Mouse (Mus musculus): ENCODE results near the gene Emc9. TPM values are rescaled to one million over a fixed set of nuclear protein-coding genes. Genes with fewer than 3 reads are reported as not detected.

Emc9 gene
- polyA plus RNA-seq, 1 experiment from 2014 or later, result 3.7 TPM

GRCm38 (mm10) chr14:55605743-55606459 lies 20.8 kb upstream of the Emc9 start:
- no peak for ATAC-seq (ENCODE audit: insufficient number of reproducible peaks, insufficient read depth, low FRiP score, low TSS enrichment, low read depth)
- Histone ChIP-seq H3K4me3 (replicated peaks) (no peak overlapping the region), H3K9me3 (no peaks in the 10 kb centered on the region), H3K27me3 (no peaks in the 10 kb centered on the region), H3K9ac (replicated peaks) (no peak overlapping the region), H3K4me1 (replicated peaks) (peaks cover 6% of the 10 kb centered on the region), H3K4me2 (no peak overlapping the region), H3K27ac (no peak overlapping the region), H3K36me3 (peaks cover 75% of the 10 kb centered on the region)
- 91% methylated on average over 16 of the region's 16 CpGs for WGBS

DNA sequence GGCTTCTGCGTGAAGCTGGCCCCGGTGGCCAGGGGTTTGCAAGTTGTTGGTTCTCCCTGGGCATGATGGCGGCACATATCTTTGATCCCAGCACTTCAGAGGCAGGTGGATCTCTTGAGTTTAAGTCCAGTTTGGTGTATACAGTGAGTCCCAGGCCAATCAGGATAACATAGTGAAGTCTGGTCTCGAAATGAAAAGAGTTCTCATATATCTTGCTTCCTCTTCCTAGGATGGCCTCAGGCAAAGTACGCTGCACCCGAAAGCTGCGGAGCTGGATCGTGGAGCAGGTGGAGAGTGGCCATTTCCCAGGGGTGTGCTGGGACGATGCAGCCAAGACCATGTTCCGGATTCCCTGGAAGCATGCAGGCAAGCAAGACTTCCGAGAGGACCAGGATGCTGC lies 19.7 kb upstream of the Emc9 start:
- no peaks in the 10 kb centered on the region for H3K9me3 ChIP-seq
- peaks cover 82% of the 10 kb centered on the region for H3K36me3 ChIP-seq
- H3K4me2 ChIP-seq, result peak overlapping the region; percentile 57; the same call in 1 of the 2 replicates
- 87% methylated on average over 11 of the region's 11 CpGs for WGBS
- no peak overlapping the region for H3K27ac ChIP-seq
- H3K27me3 ChIP-seq, result no peaks in the 10 kb centered on the region
- no peak for ATAC-seq (ENCODE audit: insufficient number of reproducible peaks, insufficient read depth, low FRiP score, low TSS enrichment, low read depth)
- no peak overlapping the region for H3K4me3 ChIP-seq (replicated peaks)
- H3K4me1 ChIP-seq (replicated peaks), result peaks cover 6% of the 10 kb centered on the region
- no peak overlapping the region for H3K9ac ChIP-seq (replicated peaks)

DNA sequence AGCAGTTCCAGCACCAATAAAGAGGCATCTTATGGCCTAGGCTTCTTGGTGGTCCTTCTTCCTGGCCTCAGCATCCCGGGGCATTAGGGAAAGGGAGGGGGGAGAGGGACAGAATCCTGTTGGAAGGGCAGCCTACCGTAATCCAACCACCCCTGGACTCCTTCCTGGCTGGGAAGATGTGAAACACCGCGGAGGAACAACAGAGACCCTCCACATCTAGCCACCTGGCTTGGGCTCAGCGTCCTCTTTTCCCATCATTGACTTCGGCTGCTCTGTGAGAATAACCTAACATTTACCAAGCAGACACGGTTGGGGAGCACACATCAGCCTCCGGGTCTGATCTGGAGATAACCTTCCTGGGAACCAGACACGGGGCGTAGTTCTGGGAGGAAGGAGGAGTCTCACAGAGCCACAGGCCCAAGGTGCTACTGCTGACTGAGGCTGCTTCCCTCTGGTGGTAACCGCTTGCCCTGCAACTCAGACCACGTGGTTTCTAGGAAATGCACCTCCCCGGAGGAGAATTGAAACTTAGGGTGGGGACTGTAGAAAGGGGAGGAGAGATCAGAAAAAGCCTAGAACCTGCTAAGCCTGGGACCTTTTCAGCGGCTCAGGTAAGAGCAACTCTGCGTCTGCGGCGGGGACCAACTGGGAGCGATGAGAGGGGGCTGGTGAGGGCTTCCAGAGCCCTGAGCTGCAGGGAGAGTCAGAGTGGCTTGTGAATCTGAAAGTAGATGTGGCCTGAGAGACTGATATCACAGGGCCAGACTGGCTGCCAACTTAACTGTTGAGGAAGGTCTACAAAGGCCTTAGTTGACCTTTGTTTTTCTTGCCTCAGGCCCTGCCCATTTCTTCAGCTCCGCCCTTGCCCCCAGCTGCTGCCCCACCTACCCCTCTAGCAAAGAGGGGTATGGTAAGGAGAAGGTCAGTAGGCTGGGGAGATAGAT lies 18.8 kb upstream of the Emc9 start:
- peak; percentile 87 for ATAC-seq (ENCODE audit: insufficient number of reproducible peaks, insufficient read depth, low FRiP score, low TSS enrichment, low read depth)
- peaks cover 82% of the 10 kb centered on the region for H3K36me3 ChIP-seq

DNA sequence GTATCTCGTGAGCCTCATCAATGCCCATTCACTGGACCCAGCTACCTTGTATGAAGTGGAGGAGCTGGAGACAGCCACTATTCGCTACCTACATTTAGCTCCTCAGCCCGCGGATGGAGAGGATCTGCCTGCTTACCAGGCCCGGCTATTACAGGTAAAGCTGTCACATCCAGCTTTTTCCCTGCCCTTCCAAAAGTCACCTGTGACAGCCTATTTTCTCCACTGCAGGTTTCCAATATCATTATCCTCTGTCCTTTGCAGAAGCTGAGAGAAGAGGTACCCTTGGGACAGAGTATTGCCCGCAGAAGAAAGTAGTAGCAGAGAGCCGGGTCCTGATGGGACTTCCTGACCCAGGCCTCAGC lies 18.1 kb upstream of the Emc9 start, which contains the start of gene Irf9:
TSS of gene Irf9 (plus strand) at position 301 of the 362 bp plus-strand sequence.
- peak within 1 kb of the TSS; percentile 33 for H3K4me3 ChIP-seq (replicated peaks)
- WGBS, result 86% methylated on average over 7 of the region's 7 CpGs
- no peak for ATAC-seq (ENCODE audit: insufficient number of reproducible peaks, insufficient read depth, low FRiP score, low TSS enrichment, low read depth)
- H3K27me3 ChIP-seq, result no peaks in the 10 kb centered on the region
- peak within 1 kb of the TSS; percentile 59 for H3K27ac ChIP-seq
- peak within 1 kb of the TSS; percentile 57 for H3K4me2 ChIP-seq
- peaks cover 82% of the 10 kb centered on the region for H3K36me3 ChIP-seq
- peak within 1 kb of the TSS; percentile 56 for H3K9ac ChIP-seq (replicated peaks)
- peaks cover 6% of the 10 kb centered on the region for H3K4me1 ChIP-seq (replicated peaks)
- H3K9me3 ChIP-seq, result no peaks in the 10 kb centered on the region

More for the DNA sequence above, 18.8 kb upstream of the Emc9 start:
- Histone ChIP-seq H3K9ac (replicated peaks) (peak overlapping the region; percentile 56), H3K4me2 (peak overlapping the region; percentile 57), H3K9me3 (no peaks in the 10 kb centered on the region), H3K27me3 (no peaks in the 10 kb centered on the region), H3K27ac (peak overlapping the region; percentile 59), H3K4me1 (replicated peaks) (peaks cover 6% of the 10 kb centered on the region), H3K4me3 (replicated peaks) (peak overlapping the region; percentile 33)
- 13% methylated on average over 19 of the region's 19 CpGs for WGBS

- no peaks in the 10 kb centered on the region for H3K9me3 ChIP-seq
- H3K4me3 ChIP-seq (replicated peaks), result no peak overlapping the region
- no peak overlapping the region for H3K4me2 ChIP-seq
- H3K9ac ChIP-seq (replicated peaks), result no peak overlapping the region
- no peak overlapping the region for H3K27ac ChIP-seq
- H3K4me1 ChIP-seq (replicated peaks), result peaks cover under 1% of the 10 kb centered on the region; the same call in 1 of the 2 replicates
- ATAC-seq (ENCODE audit: insufficient number of reproducible peaks, insufficient read depth, low FRiP score, low TSS enrichment, low read depth), result no peak
- WGBS, result 92% methylated on average over 21 of the region's 21 CpGs
- peaks cover 97% of the 10 kb centered on the region for H3K36me3 ChIP-seq
- no peaks in the 10 kb centered on the region for H3K27me3 ChIP-seq
Observed at GRCm38 (mm10) chr14:55598521-55599390, 13.7 kb upstream of the Emc9 start.

DNA sequence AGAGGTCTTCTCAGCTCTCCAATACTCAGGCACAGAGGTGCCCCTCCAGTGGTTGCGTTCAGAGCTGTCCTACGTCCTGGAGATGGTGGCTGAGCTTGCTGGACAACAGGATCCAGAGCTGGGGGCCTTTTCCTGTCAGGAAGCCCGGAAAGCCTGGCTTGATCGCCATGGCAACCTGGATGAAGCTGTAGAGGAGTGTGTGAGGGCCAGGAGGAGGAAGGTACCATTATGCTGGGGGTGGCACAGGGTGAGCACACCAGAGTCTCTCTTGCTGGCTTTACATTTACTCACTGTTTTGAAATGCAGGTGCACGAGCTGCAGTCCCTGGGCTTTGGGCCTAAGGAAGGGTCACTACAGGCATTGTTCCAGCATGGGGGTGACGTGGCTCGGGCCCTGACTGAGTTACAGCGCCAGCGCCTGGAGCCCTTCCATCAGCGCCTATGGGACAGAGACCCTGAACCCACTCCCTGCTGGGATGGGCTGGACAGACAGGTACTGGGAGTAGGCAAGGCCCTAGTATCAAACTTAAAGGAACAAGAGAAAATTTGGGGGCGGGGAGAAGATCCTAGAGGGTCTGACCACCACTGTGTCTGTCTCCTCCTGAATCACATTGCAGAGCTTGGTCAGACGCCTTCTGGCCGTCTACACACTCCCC lies 11.1 kb upstream of the Emc9 start:
- WGBS, result 79% methylated on average over 13 of the region's 13 CpGs
- Histone ChIP-seq H3K4me2 (no peak overlapping the region), H3K4me1 (replicated peaks) (peaks cover 17% of the 10 kb centered on the region), H3K36me3 (peaks cover 74% of the 10 kb centered on the region), H3K27me3 (no peaks in the 10 kb centered on the region), H3K9me3 (no peaks in the 10 kb centered on the region), H3K4me3 (replicated peaks) (no peak overlapping the region), H3K9ac (replicated peaks) (no peak overlapping the region; the same call in 1 of the 2 replicates), H3K27ac (no peak overlapping the region)
- ATAC-seq (ENCODE audit: insufficient number of reproducible peaks, insufficient read depth, low FRiP score, low TSS enrichment, low read depth), result no peak

GRCm38 (mm10) chr14:55592226-55592625 lies 7.1 kb upstream of the Emc9 start:
- H3K27me3 ChIP-seq, result no peaks in the 10 kb centered on the region
- ATAC-seq (ENCODE audit: insufficient number of reproducible peaks, insufficient read depth, low FRiP score, low TSS enrichment, low read depth), result no peak
- H3K4me1 ChIP-seq (replicated peaks), result peaks cover 24% of the 10 kb centered on the region
- H3K9ac ChIP-seq (replicated peaks), result peak overlapping the region; percentile 82
- H3K36me3 ChIP-seq, result peaks cover 58% of the 10 kb centered on the region
- H3K27ac ChIP-seq, result peak overlapping the region; percentile 94
- no peaks in the 10 kb centered on the region for H3K9me3 ChIP-seq
- H3K4me3 ChIP-seq (replicated peaks), result peak overlapping the region; percentile 89
- peak overlapping the region; percentile 96 for H3K4me2 ChIP-seq
- WGBS, result 4% methylated on average over 16 of the region's 16 CpGs

DNA sequence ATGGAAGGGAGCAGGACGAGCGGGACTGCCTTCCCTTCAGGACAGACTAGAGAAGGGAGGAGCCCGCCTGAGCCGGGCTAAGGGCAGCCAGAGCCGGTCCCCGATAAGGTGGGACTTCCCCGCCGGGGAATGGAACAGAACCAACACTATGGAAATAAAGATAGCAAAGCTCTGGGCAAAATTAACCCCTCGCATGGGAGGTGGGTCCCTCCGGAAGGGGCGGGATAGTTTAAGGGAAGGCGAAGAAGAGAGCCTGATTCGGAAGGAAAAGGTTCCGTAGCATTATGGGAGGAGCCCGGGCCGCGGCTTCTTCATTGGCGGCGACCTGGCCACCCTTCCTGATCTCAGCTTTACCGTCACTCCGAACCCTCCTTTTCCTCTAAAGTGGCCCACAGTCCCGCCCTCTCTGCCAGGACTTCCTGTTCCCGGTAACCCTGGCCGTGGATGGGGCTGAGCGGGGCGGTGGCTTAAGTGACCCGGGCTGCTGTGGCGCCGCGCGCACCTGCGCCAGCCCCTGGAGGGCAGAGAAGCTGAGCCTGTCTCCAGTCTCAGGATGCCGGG lies 6.3 kb upstream of the Emc9 start, which contains the start of gene Rnf31:
TSS of gene Rnf31 (plus strand) at position 378 of the 561 bp plus-strand sequence.
- peaks cover 55% of the 10 kb centered on the region for H3K36me3 ChIP-seq

GRCm38 (mm10) chr14:55590748-55591330 lies 5.7 kb upstream of the Emc9 start, which contains the start of gene Psme2:
Gene Psme2 (minus strand): TSS chr14:55591113.
- no peaks in the 10 kb centered on the region for H3K27me3 ChIP-seq
- H3K4me1 ChIP-seq (replicated peaks), result peaks cover 24% of the 10 kb centered on the region
- peak within 1 kb of the TSS; percentile 89 for H3K4me3 ChIP-seq (replicated peaks)
- H3K9me3 ChIP-seq, result no peaks in the 10 kb centered on the region
- H3K9ac ChIP-seq (replicated peaks), result peak within 1 kb of the TSS; percentile 82
- H3K4me2 ChIP-seq, result peak within 1 kb of the TSS; percentile 96
- 2% methylated on average over 22 of the region's 22 CpGs for WGBS
- H3K36me3 ChIP-seq, result peaks cover 50% of the 10 kb centered on the region
- peak; percentile 96 for ATAC-seq (ENCODE audit: insufficient number of reproducible peaks, insufficient read depth, low FRiP score, low TSS enrichment, low read depth)
- H3K27ac ChIP-seq, result peak within 1 kb of the TSS; percentile 94

More for the DNA sequence above, 6.3 kb upstream of the Emc9 start, which contains the start of gene Rnf31:
- Histone ChIP-seq H3K4me2 (peak within 1 kb of the TSS; percentile 96), H3K4me1 (replicated peaks) (peaks cover 24% of the 10 kb centered on the region), H3K9me3 (no peaks in the 10 kb centered on the region), H3K9ac (replicated peaks) (peak within 1 kb of the TSS; percentile 82), H3K4me3 (replicated peaks) (peak within 1 kb of the TSS; percentile 89), H3K27ac (peak within 1 kb of the TSS; percentile 94), H3K27me3 (no peaks in the 10 kb centered on the region)
- peak; percentile 88 for ATAC-seq (ENCODE audit: insufficient number of reproducible peaks, insufficient read depth, low FRiP score, low TSS enrichment, low read depth)
- 0% methylated on average over 33 of the region's 33 CpGs for WGBS
